Mouse (Mus musculus): ENCODE measurements around the gene Osbpl10. TPM values are rescaled to one million over a fixed set of nuclear protein-coding genes. Genes with fewer than 3 reads are reported as not detected.

The Osbpl10 gene
- polyA plus RNA-seq, 1 experiment = not detected

DNA sequence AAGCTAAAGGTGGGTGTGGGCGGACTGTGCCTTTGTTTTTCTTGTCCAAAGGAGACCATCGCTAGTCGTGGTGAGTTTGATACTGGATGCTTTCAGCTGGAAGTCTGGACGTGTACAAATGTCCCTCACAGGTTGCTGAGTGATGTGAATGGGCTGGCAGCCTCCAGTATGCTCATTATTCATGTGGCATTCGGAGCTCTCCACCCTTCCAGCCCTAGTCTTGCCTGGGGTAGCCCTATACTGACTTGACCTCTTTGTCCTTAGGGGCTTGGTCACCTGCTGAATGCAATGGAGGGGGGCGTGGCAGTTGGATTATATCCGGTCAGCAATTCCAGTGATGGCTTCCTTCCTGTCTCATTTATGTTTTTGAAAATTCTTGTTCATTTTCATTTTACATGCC lies 56.4 kb downstream of the Osbpl10 start:
- 80% methylated on average over 7 of the region's 7 CpGs for WGBS
- no peak for TF ChIP-seq POLR2A (IDR thresholded peaks at IDR 0.05; ENCODE audit: insufficient read depth, low read depth, low read length)
- peaks cover 8% of the 10 kb centered on the region for H3K4me1 ChIP-seq (ENCODE audit: control insufficient read depth, insufficient read depth, low read length)
- no peak overlapping the region for H3K27ac ChIP-seq (ENCODE audit: insufficient read depth, low read depth, low read length)
- no peak overlapping the region for H3K4me3 ChIP-seq (ENCODE audit: insufficient read depth, low read depth, low read length)

DNA sequence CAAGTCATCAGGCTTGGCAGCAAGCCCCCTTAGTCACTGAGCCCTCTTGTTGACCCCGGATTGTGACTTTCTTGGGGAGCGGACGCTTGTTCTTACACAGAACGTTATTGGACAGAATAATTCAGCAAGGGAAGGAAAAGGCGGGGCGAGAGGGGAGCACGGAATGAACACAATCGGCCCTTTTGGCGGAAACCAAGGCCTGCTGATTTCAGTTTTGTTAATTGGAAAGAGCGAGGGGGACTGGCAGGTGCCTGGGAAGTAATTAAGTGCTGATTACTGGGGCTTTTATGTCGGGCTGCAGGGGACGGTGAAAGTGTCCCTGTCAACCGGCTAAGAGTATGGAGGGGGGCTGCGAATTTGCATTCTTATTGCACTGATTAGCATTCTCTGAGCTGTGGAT lies 59.8 kb downstream of the Osbpl10 start:
- TF ChIP-seq CTCF (IDR thresholded peaks at IDR 0.05; ENCODE audit: insufficient read depth, low read depth, low read length) (no peak), POLR2A (IDR thresholded peaks at IDR 0.05; ENCODE audit: insufficient read depth, low read depth, low read length) (no peak)
- Histone ChIP-seq H3K4me1 (ENCODE audit: control insufficient read depth, insufficient read depth, low read length) (peaks cover 6% of the 10 kb centered on the region; the same call in 1 of the 2 replicates), H3K27ac (ENCODE audit: insufficient read depth, low read depth, low read length) (no peak overlapping the region), H3K4me3 (ENCODE audit: insufficient read depth, low read depth, low read length) (no peak overlapping the region)
- WGBS = 49% methylated on average over 14 of the region's 14 CpGs

- WGBS = 87% methylated on average over 9 of the region's 9 CpGs
- no peak overlapping the region for H3K27ac ChIP-seq (ENCODE audit: insufficient read depth, low read depth, low read length)
Measured at GRCm38 (mm10) chr9:115038686-115039085, 60.3 kb downstream of the Osbpl10 start.

DNA sequence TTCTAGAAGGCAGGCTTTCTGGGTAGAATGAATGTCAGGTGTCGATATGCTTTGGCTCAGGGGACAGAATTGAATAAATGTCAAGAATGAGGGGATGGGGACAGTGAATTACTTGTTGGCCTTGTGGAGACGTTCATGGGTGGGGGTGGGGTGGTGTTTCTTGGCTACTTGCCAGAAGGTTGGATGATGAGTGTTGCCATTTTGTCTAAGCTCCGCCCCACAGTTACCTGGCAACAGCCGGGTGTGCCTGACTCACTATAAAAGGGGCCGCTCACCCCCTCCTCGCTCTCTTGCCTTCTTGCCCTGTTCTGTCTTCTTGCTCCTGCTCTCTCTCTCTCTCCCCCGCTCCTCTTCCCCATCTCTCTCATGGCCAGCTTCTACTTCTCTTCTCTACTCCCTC lies 60.9 kb downstream of the Osbpl10 start:
- no peak overlapping the region for H3K27ac ChIP-seq (ENCODE audit: insufficient read depth, low read depth, low read length)
- TF ChIP-seq POLR2A (IDR thresholded peaks at IDR 0.05; ENCODE audit: insufficient read depth, low read depth, low read length) (no peak), CTCF (IDR thresholded peaks at IDR 0.05; ENCODE audit: insufficient read depth, low read depth, low read length) (no peak)
- peaks cover 2% of the 10 kb centered on the region; the same call in 1 of the 2 replicates for H3K4me1 ChIP-seq (ENCODE audit: control insufficient read depth, insufficient read depth, low read length)
- 68% methylated on average over 7 of the region's 7 CpGs for WGBS
- H3K4me3 ChIP-seq (ENCODE audit: insufficient read depth, low read depth, low read length) = no peak overlapping the region

More at GRCm38 (mm10) chr9:115038686-115039085, 60.3 kb downstream of the Osbpl10 start:
- peaks cover 6% of the 10 kb centered on the region; the same call in 1 of the 2 replicates for H3K4me1 ChIP-seq (ENCODE audit: control insufficient read depth, insufficient read depth, low read length)
- TF ChIP-seq CTCF (IDR thresholded peaks at IDR 0.05; ENCODE audit: insufficient read depth, low read depth, low read length) (no peak), POLR2A (IDR thresholded peaks at IDR 0.05; ENCODE audit: insufficient read depth, low read depth, low read length) (no peak)
- no peak overlapping the region for H3K4me3 ChIP-seq (ENCODE audit: insufficient read depth, low read depth, low read length)

DNA sequence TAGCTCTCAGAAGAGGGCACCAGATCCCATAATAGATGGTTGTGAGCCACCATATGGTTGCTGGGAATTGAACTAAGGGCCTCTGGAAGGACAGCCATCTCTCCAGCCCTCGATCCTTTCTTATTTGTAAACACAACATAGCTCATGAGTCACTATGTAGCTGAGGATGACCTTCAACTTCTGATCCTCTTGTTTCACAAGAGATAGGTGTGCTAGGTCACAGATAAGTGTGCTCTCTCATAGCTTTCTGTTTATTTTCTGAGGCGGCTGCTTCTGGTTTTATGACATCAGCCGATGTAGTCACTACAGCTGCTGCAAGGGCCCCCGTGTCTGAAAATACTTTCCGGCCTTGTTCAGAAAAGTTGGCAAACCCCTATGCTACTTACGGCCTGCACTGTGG lies 64.2 kb downstream of the Osbpl10 start:
- no peak overlapping the region for H3K4me3 ChIP-seq (ENCODE audit: insufficient read depth, low read depth, low read length)
- 93% methylated on average over 6 of the region's 6 CpGs for WGBS
- TF ChIP-seq CTCF (IDR thresholded peaks at IDR 0.05; ENCODE audit: insufficient read depth, low read depth, low read length) (no peak), POLR2A (IDR thresholded peaks at IDR 0.05; ENCODE audit: insufficient read depth, low read depth, low read length) (no peak)
- peaks cover 6% of the 10 kb centered on the region; the same call in 1 of the 2 replicates for H3K4me1 ChIP-seq (ENCODE audit: control insufficient read depth, insufficient read depth, low read length)
- no peak overlapping the region for H3K27ac ChIP-seq (ENCODE audit: insufficient read depth, low read depth, low read length)

GRCm38 (mm10) chr9:115042971-115043706 lies 64.8 kb downstream of the Osbpl10 start:
- 81% methylated on average over 13 of the region's 13 CpGs for WGBS
- TF ChIP-seq CTCF (IDR thresholded peaks at IDR 0.05; ENCODE audit: insufficient read depth, low read depth, low read length) (no peak), POLR2A (IDR thresholded peaks at IDR 0.05; ENCODE audit: insufficient read depth, low read depth, low read length) (no peak)
- H3K27ac ChIP-seq (ENCODE audit: insufficient read depth, low read depth, low read length) = no peak overlapping the region
- H3K4me1 ChIP-seq (ENCODE audit: control insufficient read depth, insufficient read depth, low read length) = peaks cover 6% of the 10 kb centered on the region; the same call in 1 of the 2 replicates
- no peak overlapping the region for H3K4me3 ChIP-seq (ENCODE audit: insufficient read depth, low read depth, low read length)

GRCm38 (mm10) chr9:115043881-115044770 lies 65.8 kb downstream of the Osbpl10 start:
- no peak overlapping the region for H3K27ac ChIP-seq (ENCODE audit: insufficient read depth, low read depth, low read length)
- no peak for TF ChIP-seq CTCF (IDR thresholded peaks at IDR 0.05; ENCODE audit: insufficient read depth, low read depth, low read length)
- no peak for TF ChIP-seq POLR2A (IDR thresholded peaks at IDR 0.05; ENCODE audit: insufficient read depth, low read depth, low read length)

DNA sequence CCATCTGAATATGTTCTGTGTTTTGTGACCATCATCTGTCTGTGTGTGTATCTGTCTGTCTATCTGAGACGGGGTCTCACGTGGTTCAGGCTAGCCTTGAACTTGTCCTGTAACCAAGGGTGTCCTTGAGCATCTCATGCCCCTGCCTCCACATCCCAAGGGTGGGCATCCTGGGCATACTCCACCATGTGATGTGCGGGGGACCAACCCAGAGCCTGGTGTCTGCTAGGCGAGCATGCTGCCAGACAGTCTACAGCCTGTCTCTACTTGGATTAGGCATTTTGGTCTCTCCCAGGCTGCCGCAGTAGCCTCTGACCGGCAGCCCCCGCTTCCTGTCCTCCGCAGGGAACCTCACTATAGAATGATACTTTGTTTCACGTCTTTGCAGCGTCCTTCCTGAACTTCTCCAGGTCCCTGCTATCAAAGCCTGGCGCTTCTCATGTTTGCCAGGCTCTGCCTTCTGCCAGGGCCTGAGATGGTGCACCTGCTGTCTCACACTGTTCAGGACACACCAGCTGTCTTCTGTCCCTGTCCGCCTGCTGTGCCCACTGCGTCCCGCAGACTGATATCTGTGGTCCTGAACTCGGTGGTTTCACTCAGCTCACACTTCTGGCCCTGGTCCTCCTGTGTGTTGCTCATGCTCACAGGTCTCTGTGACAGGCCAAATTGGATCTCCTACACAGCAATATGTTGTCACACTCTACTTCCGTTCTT lies 66.9 kb downstream of the Osbpl10 start:
- Histone ChIP-seq H3K4me1 (ENCODE audit: control insufficient read depth, insufficient read depth, low read length) (peaks cover 7% of the 10 kb centered on the region), H3K4me3 (ENCODE audit: insufficient read depth, low read depth, low read length) (no peak overlapping the region), H3K27ac (ENCODE audit: insufficient read depth, low read depth, low read length) (no peak overlapping the region)
- 80% methylated on average over 16 of the region's 16 CpGs for WGBS
- no peak for TF ChIP-seq CTCF (IDR thresholded peaks at IDR 0.05; ENCODE audit: insufficient read depth, low read depth, low read length)
- TF ChIP-seq POLR2A (IDR thresholded peaks at IDR 0.05; ENCODE audit: insufficient read depth, low read depth, low read length) = no peak

More at GRCm38 (mm10) chr9:115043881-115044770, 65.8 kb downstream of the Osbpl10 start:
- no peak overlapping the region for H3K4me3 ChIP-seq (ENCODE audit: insufficient read depth, low read depth, low read length)
- peaks cover 6% of the 10 kb centered on the region; the same call in 1 of the 2 replicates for H3K4me1 ChIP-seq (ENCODE audit: control insufficient read depth, insufficient read depth, low read length)
- 87% methylated on average over 8 of the region's 8 CpGs for WGBS
